Mouse (Mus musculus) monocyte, adult 5-6 weeks (primary cell): Measurements from ENCODE around the gene Aoc2. TPM values are rescaled to one million over a fixed set of nuclear protein-coding genes. Genes with fewer than 3 reads are reported as not detected.
"Not testable (repeated sequence)": the region's sequence is repeated elsewhere in the genome, so short reads cannot be mapped to it uniquely, and the experiment has no call there.

ENCODE experiments used
- ATAC-seq: fragments of 153-309, 156-312 bp; replicated peaks from 2 replicates; pipeline ENCODE4 v1.8.0; 2017; ENCODE audit warnings: mild to moderate bottlenecking; ENCODE audit not compliant: low TSS enrichment, insufficient number of reproducible peaks, severe bottlenecking, poor library complexity, low FRiP score
- total RNA-seq: library from RNA; stranded (forward); fragments of 200-1000, 200-491, 200-594 nt; gene quantifications from 3 replicates; pipeline ENCODE4 v1.2.3, GENCODE M21; 2017

Aoc2 gene
- total RNA-seq, 1 experiment from 2014 or later, result 1.8 TPM

DNA sequence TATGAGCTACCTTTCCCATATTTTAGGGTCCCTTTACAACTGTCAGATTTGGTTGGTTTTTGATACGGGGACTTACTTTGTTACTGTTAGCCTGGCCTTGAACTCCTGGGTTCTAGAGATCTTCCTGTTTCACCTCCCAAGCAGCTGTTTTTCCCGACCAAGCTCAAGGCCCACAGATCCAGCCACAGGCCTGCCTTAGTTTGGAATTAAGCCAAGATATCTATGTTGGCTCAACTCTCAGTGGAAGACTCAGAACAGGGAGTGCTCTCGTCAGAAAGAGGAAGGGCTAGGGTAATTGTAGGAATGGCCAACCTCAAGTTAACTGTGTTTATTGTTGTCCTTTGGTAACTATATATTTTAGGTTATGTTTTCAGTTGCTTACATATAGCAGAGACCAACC is 12.7 kb upstream of the Aoc2 start:
- no peak for ATAC-seq

DNA sequence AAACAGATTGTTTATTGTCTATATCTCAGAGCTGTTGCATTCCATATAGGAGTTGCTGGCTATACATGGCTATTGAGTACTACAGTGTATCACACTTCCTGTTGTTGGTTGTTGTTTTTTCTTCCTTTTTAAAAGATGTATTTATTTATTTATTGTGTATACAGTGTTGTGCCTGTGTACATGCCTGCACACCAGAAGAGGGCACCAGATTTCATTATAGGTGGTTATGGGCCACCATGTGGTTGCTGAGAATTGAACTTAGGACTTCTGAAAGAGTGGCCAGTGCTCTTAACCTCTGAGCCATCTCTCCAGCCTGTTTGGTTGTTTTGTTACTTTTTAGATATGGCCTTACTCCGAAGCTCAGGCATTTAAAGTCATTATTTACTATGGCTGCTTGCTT is 10.3 kb upstream of the Aoc2 start:
- ATAC-seq, result no peak

GRCm38 (mm10) chr11:101315082-101315650 is 9.7 kb upstream of the Aoc2 start:
- no peak for ATAC-seq

DNA sequence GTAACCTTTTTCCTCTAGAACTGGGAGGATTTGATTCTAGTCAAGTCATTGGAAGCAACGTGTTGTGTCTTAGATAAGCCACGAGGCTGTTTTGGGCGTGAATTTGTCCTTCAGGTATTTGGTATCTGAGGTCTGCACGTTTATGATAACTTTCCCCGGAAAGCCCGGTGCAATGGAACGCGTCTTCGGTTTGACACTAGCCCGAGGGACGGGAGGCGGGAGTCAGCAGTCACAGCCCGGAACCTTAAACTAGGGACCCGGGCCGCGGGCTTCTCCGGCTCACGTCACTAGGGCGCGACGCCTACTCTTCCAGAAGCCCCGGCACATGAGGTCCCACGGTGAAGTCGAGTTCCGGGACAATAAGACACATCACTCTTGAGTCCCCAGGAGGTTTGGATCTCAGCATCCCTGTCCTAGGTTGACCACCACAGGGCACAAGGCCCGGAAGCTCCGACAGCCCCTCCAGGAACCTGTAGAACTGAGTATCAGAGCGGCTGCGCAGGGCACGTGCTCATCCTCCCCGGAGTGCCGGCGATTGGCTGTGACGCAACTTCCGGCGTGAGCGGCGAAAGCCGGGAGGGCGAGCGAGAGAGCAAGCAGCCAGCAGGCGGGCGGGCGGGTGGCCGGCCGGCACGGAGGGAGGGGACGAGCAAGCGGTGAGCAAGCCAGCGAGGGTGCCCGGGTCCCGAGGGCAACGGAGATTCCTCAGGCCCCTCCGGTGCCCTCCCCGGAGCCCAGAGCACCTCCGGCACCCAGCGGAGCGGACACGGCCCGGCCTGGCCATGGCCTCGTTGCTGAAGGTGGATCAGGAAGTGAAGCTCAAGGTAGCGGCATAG is 9.0 kb upstream of the Aoc2 start, which contains the start of gene Psme3:
Gene Psme3 (plus strand): TSS at position 549 of the 836 bp plus-strand sequence.
- peak; percentile 92 for ATAC-seq

GRCm38 (mm10) chr11:101316501-101316917 is 8.4 kb upstream of the Aoc2 start:
- ATAC-seq, result peak; percentile 12; the same call in 1 of the 2 replicates

DNA sequence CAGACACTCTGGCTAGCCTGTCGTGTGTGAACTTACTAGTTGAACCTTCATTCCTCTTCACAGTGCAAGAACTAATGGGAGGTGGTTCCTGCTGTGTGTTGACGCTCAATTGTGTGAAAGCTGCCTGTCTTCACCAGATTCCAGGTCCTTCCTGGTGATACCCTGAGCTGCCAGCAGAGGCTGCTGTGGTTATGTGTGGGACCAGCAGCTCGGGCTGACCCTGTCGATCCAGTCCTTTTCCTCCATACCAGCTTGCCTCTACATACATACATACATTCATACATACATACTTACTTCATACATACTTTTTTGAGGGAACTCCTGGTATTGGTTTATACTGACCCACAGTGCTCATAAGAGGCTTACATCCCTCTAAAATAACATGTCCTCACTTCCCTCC is 1.3 kb upstream of the Aoc2 start:
- ATAC-seq, result no peak

DNA sequence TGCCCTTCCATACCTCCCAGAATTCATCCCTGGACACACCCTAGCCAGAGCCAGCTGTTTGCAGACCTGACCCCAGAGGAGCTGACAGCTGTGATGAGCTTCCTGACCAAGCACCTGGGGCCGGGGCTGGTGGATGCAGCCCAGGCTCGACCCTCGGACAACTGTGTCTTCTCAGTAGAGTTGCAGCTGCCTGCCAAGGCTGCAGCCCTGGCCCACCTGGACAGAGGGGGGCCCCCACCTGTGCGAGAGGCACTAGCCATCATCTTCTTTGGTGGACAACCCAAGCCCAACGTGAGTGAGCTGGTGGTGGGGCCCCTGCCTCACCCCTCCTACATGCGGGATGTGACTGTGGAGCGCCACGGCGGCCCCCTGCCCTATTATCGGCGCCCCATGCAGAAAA is 338 bp downstream of the Aoc2 start:
- ATAC-seq, result not testable (repeated sequence)

DNA sequence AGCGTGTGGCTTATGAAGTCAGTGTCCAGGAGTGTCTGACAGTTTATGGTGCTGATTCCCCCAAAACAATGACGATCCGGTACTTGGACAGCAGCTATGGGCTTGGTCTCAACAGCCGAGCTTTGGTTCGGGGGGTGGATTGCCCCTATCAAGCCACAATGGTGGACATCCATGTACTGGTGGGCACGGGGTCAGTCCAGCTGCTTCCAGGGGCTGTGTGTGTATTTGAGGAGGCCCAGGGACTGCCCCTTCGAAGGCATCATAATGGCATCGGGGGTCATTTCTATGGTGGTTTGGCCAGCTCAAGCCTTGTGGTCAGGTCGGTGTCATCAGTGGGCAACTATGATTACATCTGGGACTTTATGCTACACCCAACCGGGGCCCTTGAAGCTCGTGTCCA is 1.3 kb downstream of the Aoc2 start:
- ATAC-seq, result no peak

DNA sequence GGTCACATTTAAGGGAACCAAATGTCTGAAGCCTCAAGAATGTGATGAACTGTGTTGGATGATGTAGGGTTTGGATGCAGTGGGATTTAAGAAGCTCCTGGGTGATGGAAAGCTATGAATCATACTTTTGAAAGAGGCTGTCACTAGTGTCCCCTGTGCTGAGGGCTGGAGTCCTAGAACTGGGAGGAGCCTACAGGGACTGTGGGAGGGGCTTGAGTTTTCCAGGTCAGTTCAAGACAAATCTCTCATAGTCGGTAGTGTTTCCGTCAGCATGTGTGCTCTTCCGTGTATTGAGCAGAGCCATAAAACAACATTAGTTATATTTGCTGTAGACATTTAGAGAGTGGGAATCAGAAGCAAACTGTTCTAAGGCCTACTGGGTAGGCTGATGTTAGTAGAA is 2.4 kb downstream of the Aoc2 start:
- no peak for ATAC-seq

GRCm38 (mm10) chr11:101328941-101329635 is 4.2 kb downstream of the Aoc2 start:
- ATAC-seq, result no peak

- no peak for ATAC-seq
These were observed 5.6 kb downstream of the Aoc2 start, which contains the start of gene Aoc3 for GRCm38 (mm10) chr11:101330371-101330924. Gene Aoc3 (plus strand): TSS chr11:101330605.

- ATAC-seq, result not testable (repeated sequence)
These were observed 6.1 kb downstream of the Aoc2 start for GRCm38 (mm10) chr11:101330961-101331360.

DNA sequence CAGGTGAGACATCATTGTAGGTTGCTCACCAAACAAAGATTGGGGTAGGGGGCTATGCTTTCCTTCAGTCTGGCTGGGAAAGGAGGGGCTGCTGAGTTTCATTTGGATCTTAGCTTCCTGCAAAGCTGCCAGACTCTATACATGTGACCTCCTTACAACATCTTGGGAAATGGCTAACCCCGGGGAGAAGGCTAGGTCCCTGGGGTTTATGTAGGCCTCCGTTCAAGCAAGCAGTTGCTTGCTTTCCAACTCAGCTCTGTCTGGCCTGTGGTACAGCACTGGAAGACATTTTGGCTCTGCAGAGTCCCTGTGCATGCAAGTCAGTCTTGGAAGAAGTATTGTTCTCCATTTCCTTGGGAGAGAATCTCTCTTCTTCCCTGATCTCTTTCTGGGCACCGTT is 7.7 kb downstream of the Aoc2 start:
- ATAC-seq, result no peak

DNA sequence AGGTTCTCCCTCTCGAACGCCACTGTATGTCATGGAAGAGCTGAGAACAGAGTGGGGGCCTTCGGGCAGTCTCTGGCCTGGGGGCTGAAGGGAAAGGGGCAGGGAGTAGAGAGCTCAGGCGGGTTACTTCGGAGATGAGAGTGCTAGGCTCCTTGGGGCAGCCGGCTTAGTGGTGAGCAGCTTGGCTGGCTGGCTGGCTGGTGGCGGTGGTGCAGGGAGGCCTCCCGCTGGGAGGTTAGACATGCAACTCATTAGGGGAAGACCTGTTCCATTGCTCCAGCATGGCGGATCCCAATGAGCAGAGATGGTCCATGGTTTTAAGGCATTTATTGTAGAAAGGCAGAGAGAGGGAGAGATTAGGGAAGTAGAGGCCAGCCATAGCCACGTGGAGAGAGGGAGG is 9.2 kb downstream of the Aoc2 start:
- no peak for ATAC-seq

- no peak for ATAC-seq
These were observed 9.7 kb downstream of the Aoc2 start for GRCm38 (mm10) chr11:101334516-101334915.

DNA sequence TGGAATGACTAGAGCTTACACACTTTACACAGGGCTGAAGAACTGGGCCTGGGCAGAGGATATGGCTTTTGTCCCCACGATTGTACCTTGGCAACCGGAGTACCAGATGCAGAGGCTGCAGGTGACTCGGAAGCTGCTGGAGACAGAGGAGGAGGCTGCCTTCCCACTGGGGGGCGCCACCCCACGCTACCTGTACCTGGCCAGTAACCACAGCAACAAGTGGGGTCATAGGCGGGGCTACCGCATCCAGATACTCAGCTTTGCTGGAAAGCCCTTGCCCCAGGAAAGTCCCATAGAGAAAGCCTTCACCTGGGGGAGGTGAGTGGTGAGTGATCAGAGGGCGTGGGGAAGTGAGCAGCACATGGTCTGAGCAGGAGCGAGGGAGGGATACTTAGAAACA is 10.8 kb downstream of the Aoc2 start:
- ATAC-seq, result no peak

DNA sequence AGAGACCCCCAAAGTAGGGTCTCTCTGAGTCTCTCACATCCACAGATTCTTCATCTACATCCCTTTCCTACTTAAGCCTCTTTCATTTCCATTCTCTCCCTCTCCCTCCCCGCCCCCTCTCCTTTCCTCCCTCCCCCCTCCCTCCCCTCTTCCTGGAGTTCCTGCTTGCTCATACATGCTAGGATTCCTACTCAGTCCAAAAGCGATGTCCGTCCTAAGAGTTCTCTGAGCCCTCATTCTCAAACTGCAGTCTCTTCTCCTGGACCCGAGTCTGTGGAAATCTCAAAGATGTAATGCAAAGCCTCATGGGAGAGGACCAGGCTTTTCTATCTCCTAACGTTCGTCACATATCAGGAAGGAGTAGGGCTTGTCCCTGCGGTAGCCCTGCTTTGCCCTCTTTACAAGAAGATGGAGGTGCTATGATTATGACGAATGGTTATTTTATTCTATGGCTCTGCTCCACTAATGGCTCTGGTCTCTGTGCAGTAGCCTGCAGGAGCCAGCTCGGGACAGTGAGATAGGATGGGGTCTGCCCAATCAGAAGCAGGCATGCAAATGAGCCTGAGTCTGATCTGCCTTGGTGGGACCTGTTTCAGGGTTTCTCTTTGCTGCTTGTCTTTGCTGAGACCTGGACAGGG is 13.4 kb downstream of the Aoc2 start:
- ATAC-seq, result no peak

- ATAC-seq, result no peak
These were observed 22.4 kb downstream of the Aoc2 start for GRCm38 (mm10) chr11:101347083-101347775.
